Mouse (Mus musculus): ENCODE results near the gene Shank2. TPM values are rescaled to one million over a fixed set of nuclear protein-coding genes. Genes with fewer than 3 reads are reported as not detected.

Gene Shank2
- total RNA-seq, 1 experiment from 2014 or later = 11.8 TPM

DNA sequence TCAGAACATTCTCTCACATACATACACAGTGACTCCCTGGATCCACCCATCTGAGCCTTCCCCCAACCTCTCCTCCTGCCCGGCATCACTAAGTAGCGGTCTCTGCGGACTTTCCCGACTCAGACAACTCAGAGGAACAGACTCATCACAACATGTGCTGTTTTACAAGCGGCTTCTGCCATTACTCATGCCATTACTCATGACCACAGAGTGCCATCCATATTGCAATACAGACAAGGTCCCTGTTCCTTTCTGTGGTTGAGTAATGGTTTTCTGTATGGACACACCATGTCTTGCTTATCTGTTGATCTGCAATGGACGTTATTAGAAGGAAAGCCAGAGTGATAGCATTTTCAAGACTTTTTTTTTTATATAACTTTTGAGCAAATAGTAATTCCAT lies 338.6 kb downstream of the Shank2 start:
- DNase-seq = no peak

DNA sequence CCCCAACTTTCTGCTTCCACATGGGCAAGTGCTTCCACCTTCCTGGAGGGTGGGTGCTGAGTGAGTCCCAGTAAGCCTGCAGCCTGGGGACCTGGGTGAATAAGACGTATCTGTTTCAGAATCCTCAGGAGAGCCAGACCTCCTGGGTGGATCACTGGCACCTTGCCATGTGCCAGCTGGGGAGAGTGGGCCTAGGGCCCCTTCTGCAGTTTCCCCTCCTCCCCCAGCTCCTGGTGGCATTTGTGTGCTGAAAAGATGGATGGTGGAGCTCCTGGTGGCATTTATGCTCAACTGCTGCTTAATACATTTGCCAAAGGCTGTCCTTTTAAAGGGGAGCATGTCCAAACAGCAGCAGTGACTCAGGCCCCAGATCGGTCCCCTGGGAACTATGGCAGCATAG lies 364.4 kb downstream of the Shank2 start:
- DNase-seq = no peak

DNA sequence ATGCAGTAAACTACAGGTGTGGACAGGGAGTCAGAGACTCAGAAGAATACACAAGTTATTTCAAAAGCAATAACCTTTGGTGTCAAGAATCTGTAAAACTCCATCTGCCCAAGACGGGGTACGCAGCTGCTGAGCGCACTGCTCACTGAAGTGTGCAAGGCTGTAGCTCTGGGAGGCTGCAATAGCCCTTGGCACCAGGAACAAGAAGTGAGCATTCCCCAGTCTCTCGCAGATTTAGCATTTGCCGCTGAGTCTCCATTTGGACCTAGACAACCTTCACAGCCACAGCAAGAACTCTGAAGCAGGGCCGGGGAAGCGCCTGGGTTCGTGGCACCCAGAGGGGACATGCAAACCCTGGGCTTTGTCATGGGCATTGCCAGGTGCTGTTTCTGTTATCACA lies 371.3 kb downstream of the Shank2 start:
- no peak for DNase-seq

DNA sequence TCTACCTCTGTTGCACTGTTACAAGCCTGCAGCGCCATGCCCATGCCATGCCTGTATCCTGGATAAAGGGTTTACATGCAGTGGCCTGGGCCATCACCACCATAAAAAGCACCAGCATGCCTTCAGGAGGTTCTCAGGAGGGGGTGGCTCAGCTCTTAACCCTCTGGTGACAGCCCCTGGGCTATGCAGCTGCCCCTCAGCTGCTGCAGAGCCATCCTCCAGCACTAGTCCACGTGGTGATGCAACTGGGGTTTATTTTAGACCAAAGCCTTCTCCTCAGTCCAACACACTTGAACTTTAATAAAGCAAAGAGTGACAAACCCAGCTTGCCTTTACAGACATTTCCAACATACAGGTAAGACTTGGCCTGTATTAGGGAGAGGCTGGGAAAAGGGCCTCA lies 373.8 kb downstream of the Shank2 start:
- DNase-seq = no peak

DNA sequence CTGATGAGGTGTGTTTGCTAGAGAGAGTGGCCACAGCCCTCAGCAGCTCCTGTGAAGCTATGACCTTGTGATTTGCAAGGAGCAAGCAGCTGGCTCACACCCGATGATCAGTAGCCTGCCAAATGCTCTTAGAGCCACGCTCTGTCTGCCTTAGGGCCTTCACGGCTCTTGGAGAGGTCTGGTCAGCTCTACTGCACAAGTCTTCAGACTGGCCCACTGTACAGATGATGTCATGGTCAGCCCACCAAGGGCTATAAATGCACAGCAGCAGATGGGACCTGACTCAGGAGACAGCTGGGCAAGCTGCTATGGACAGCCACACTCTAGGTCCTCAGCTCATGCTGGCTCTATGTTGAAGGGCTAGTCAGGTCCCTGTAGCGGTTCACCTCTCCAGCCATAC lies 376.5 kb downstream of the Shank2 start:
- DNase-seq = no peak

DNA sequence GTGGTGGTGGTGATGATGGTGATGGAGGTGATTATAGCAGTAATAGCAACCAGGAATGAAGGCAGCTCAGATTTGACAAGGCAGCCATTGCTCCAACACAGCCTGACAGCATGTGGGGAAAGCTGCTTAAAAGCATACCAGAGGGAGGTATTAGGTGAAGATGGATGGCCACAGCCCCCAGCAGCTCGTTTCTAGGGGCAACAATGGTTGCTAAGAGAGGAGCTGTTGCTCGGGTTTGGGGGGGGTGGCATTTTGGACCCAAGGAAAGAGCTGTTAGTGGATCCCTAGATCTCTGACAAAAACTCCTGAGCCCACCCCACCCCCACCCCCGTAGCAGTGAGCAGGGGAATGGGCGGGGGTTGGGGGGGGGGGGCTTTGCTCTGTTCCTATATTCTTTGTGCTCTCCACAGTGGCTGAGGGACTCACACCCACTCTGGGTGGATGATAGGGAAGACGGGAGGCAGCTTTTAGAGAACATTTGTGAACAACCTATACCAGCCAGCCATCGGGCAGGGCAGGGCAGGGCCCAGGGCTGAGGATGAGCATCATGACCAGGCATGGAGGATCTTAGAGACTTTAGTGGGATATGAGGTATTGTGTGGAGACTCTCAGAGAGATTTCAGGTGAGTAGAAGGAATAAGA lies 377.6 kb downstream of the Shank2 start:
- no peak for DNase-seq

DNA sequence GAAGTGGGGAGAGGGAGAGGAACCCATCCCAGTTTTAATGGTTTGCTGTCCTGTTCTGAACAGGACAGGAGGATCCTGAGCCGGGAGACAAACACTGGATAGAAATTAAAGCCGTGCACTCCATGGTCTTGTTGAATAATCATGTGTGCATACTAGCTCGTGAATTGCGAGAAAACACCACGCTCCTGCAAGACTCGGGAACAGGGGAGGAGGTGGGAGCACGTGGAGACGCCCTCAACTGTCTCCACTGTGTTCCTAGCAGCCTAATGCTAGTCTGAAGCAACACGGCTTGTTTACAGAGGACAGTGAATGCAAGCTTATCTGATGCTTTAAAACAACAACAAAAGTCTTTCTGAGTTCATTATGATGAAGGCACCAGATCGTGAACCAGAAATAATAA lies 379.9 kb downstream of the Shank2 start:
- DNase-seq = no peak

DNA sequence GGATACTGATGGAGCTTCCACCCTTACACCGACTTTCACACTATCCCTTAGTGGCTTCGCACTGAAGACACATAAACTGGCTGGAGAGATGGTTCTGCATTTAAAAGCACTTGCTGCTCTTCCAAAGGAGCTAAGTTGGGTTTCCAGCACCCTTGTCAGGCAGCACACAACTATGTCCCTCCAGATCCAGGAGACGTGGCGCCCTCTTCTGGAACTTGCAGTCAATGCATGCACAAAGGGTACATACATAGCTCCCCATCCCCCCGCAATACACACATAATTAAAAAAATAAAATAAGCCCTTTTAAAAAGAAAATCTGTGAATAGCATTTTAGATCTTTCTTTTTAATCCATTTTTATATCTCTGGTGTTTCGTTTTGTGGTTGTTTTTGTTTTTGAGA lies 385.8 kb downstream of the Shank2 start:
- DNase-seq = no peak

DNA sequence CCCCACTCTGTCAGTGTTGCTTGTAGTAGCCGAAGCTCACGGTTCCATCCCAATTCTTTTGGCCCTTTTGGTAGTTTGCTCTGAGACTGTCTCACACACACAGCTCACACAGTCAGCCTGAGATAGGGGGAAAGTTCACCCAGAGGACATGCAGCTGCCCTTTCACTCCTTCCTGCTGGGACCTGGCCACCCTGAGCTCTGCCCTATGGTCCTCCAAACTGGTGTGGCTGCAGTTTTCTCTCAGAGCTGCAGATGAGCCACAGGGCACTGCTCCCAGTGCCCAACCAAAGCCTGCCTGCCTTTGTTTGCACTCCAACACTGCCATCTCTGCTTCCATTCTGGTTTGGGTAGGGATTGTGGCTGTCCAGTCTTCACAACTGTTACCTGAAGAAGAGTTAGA lies 388.0 kb downstream of the Shank2 start:
- DNase-seq = no peak

DNA sequence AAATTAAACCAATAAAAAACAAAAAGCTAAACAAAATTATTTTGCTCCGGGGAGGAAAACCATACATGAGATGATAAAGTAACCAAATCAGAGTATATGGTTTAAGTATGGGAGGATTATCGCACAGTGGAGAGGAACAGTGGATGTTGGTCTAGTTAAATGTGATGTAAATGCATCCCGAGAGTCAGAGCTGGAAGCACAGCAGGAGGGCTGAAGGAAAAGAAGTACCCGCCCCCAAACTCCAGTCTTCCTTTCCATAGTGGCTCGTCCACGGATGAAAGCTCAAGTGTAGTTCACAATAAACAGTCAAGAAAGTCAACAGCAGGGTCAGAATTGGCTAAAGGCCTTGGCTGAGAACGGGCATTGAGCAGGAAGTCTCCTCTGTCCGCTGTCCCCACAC lies 388.9 kb downstream of the Shank2 start:
- no peak for DNase-seq

DNA sequence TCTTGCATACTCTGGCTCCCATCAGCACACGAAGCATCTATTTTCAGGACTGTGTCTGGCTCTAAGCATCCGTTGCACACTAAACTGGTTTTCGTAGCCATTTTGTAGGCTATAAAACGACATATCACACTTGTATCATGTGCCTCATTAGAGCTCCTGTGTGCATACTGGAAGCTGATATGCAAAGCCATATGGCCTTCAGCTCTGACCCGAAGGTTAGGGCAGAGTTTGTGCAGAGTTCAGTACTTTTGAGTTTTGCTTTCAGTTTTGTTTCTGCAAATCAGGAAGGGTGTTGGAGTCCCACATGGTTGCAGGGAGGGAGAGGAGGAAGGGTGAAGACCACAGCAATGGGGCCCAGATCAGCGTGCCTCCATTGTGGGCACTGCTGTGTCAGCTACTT lies 390.0 kb downstream of the Shank2 start:
- no peak for DNase-seq

DNA sequence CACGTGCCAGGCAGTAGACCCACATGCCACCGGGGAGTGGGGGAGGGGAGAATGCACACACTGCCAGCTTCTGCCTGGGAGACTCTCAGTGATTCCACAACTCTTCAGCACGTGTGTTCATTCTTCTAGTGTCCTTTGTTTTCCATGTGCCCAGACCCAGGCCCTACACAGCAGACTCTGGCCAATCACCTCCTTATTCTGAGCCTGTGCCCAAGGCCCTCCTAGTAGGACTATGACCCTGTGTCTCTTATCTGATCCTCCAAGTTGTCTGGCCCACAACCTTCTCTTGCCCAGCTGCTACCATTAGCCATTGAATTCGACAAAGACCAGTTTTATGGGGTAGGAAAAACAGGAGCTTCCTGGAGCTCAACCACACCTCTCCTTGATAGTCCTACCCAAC lies 400.8 kb downstream of the Shank2 start:
- no peak for DNase-seq

DNA sequence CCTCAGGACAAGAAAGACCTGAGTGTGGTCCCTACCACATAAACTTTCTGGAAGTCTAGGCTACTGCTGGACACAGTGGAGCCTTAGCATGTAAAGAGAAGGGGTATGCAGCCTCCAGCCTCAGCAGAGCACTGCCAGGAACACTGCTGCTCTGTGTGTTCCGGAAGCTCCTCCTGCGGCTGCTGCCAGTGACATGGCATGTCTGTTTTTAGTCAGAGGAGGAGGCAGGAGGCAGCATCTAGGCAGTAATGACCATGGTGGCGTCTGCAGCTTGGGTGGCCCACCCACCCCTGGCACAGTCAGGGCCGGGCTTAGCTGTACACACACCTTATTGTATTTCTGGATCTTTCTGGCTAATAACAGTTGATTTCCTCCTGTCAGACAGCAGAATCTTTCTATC lies 405.9 kb downstream of the Shank2 start:
- DNase-seq = no peak

DNA sequence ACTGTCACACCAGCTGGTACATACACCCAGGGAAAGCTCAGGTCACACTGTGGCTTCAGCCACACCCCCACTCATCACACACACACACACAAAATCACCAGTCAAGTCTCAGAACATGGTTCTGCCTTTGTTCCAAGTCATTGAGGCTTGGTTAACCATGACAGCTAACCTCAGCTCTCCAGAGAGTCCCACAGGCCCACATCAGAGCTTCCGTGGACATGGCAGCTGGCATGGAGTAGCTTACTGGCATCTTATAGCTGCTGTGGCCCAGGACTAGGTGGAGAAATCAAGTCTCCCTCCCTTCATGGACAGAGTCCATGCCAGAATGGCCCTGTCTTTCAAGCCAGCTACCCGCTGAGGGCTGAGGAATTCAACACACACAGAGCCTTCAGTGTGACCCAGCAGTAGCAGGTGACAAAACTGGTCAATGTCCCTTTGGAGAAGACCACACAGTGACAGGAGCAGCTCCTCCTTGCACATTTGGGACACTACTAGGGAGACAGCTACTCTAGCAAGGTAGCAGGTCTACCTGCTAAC lies 406.8 kb downstream of the Shank2 start:
- no peak for DNase-seq

DNA sequence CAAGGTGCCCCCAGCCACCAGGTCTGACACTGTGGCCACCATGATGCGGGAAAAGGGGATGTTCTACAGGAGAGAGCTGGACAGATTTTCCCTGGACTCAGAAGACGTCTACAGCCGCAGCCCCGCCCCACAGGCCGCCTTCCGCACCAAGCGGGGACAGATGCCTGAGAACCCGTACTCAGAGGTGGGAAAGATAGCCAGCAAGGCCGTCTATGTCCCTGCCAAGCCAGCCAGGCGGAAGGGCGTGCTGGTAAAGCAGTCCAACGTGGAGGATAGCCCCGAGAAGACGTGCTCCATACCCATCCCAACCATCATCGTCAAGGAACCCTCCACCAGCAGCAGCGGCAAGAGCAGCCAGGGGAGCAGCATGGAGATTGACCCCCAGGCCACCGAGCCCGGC lies 408.0 kb downstream of the Shank2 start:
- DNase-seq = no peak

DNA sequence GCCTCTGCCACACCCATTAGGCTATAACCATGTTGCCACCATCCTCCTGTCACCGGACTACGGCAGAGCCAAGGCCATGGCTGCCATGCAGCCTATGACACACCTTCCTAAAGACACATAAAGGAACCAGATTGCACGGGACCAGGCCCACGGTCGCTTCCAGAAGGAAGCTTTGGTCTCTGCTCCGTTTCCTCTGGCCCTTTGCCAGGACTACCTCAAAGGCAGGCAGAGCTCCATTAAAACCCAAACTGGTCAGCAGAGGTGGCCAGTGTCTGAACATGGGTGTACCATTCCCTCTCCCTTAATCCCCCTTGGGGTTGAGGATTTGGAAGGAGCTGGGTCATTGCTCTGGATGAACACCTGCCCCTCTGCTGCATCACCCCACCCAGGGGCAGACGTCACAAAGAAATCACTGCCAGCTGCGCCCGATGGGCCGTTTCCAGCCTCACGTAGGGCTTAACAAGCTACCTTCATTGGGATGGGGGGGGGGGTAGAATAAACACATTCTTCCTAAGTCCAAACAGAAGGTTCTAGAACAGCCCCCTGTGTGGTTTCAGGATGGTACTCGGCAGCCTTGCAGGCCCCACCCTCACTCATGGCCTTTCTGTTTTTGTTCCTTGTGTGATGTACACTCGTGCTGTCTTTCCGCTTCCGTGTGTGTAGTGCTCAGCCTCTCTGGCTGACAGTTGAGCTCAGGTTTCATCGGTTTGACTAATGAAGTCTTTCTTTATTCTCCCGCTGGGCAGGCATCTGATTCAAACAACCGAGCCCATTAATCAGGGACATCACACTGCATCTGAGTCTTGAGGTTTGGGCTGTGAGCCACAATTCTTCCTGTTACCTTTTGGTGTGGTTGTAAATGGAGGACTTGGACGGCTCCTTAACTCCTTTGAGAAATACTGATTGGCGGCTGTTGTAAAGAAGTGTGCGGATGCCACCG lies 410.5 kb downstream of the Shank2 start:
- no peak for DNase-seq

DNA sequence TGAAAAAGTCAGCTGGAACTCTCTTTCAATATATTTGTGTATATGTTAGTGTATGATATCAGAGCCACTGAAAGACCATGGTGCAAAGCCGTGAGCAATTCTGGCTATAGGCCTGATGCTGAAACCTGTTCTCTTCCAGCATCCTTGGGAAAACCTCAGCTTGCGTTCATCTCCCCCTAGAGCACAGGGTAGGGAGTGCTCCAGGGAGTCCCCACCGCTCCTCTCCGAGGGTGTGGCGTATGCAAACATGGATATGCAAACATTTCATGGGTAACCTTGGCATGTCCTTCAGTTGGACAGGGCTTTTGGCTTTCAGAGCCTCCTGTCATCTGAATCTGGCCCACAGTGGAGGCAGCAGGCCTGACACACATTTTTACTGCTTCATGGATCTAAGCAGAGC lies 412.9 kb downstream of the Shank2 start:
- no peak for DNase-seq

DNA sequence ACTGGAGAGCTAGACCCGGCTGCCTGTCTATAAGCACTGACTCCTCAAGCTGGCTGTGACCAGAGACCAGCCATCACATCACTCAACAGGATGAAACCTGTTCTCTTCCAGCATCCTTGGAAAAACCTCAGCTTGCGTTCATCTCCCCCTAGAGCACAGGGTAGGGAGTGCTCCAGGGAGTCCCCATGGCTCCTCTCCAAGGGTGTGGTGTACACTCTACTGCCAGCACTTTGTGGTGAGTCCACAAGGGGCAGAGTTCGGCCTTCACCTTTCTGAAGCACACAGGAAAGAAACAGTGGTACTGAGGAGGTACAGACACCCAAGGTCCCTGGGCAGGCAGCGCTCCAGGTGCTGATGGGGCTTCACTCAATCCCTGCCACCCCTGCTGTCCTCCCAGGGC lies 414.1 kb downstream of the Shank2 start:
- no peak for DNase-seq

DNA sequence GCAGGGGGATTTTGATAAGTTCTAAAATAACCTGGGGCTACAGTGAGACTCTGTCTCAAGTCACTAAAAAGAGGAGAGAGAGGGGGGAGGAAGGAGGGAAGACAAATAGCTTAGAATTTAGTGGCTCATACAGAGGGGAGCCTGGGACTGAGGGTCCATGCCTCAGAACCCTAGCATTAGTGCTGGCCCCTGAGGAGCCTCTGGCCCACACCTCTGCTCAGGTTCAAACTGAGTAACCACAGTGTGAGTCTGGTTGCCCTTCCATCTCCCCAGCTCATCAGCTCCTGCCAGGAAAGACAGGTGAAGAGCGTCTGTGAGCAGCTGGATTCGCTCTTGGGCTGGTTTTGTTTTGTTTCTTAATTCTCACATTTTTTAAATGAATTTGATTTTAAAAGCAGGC lies 415.5 kb downstream of the Shank2 start:
- no peak for DNase-seq

DNA sequence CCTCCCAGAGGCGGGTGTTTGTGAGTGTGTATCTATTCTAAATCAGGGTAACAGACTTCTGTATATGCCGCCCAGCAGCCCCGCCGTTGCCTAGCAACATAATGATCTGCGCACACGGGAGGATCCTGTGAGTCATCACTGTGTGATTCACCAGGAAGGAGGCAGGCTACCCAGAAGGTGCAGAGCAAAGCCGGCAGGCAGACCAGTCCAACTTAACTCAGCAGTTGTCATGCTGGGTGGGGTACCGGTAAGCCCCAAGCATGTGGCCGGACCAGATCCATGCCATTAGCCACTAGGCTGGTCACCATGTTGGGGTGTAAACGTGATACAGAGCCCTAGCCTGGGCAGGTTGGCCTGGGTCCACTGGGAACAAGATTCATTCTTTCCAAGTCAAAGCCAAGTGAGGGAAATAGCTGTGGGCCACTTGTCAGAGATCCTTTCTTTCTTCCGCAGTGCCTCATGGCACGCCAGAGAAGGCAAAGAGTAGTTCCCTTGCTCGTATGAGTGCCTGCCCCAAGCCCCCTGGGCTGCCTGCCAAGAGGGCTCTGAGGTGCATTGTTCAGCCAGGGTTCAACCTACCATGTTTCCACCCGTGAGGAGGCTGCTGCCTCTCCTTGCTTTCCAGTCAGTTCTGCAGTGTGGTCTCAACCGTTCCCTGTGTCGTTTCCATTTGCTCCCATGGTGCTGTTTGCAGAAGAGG lies 416.1 kb downstream of the Shank2 start:
- peak; percentile 73 for DNase-seq

DNA sequence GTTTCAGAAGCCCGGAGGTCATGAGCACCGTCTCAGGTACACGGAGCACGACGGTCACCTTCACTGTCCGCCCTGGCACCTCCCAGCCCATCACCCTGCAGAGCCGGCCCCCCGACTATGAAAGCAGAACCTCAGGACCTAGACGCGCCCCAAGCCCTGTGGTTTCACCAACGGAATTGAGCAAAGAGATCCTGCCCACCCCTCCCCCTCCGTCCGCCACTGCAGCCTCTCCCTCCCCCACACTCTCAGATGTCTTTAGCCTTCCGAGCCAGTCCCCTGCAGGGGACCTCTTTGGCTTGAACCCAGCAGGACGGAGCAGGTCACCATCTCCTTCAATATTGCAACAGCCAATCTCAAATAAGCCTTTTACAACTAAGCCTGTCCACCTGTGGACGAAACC lies 418.8 kb downstream of the Shank2 start:
- no peak for DNase-seq

DNA sequence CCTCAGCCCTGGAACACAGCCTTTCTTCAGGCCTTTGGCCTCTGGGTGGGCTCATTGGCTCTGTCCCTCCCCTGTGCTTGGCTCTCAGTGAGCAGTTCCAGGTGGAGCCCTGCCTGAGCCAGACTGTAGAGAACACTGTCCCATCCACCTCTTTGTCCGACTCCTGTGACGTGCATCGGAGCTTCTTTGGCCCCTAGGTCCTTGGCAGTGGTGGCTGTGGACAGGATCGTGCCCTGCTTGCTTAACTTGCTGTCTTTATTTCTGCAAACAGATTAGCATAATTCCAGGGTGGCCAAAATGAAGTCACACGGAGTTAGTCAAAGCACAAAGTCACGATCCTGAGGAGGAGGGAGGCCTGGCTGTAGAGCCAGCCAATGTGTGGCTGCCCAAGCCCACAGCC lies 419.8 kb downstream of the Shank2 start:
- no peak for DNase-seq

DNA sequence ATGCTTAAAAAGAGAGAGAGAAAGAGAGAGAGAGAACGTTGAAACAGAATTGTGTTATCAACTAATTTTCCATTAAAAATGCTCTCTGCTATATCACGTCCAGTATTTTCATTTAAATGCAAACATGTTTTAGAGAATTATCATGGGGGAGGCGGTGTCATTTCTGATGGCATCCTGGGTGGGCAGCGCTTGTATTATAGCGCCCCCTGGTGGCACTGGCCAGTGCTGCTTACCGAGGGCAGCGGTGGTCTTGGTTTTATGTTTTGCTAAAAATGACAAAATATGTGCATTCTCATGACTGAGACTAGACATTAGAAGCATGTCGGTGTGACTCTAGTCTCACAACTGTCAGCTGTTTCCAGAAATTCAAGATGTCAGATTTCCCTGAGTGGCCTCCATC lies 424.2 kb downstream of the Shank2 start:
- DNase-seq = peak; percentile 72

All from adrenal gland, postnatal 25 days (tissue).